Mouse (Mus musculus): ENCODE results near the gene Thra. TPM values are rescaled to one million over a fixed set of nuclear protein-coding genes. Genes with fewer than 3 reads are reported as not detected.

Thra gene
- polyA plus RNA-seq, 1 experiment from 2014 or later, result 46.8 TPM

DNA sequence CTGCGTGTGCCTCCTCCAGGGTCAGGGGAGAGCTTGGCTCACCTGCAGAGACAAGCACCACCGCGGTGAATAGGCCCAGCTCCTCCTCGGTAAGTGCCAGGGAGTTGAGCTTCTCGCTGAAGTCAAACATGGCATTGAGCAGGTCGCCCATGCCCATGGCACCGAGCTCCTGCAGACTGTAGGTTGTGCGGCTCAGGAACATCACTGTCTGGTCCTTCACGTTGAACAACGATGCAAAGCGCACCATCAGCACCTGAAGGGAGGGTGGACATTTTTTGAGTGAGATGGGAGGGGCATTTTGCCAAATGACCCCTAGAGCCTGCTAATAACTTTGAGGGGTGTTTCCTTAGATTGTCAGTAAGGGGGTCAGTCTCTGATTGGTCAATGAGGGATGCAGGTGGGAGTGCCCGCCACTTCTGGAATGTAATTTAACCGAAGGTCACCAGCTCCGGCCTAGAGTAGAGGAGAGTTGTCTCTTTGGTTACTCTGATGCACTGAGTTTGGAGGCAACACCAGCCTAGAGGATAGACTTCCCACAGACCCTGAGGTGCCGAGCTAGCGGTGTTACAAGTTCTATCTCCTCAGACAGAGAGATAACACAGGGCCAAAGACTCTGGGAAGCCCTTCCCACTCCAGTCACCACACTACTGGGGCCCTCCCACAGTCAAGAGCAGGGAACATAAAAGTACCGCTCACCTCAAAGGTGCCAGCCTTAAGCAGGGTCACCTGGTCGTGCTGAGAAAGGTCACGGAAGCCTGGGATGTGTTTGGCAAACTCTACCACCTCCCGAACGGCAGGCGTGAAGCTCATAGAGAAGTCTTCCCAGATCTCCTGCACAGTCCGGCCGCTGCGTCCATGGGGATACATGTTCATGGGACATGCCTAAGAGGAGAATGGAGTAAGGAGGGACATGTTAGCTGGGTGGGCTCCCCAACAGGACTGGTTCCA is 28.8 kb downstream of the Thra start:
- peaks cover 57% of the 10 kb centered on the region for H3K4me1 ChIP-seq (ENCODE audit: insufficient read depth)
- ATAC-seq (ENCODE audit: insufficient read depth) (no peak), DNase-seq (no peak)
- H3K36me3 ChIP-seq (ENCODE audit: insufficient read depth), result peaks cover 35% of the 10 kb centered on the region
- no peaks in the 10 kb centered on the region for H3K9me3 ChIP-seq (ENCODE audit: low read depth, low read length)
- H3K4me3 ChIP-seq (ENCODE audit: low read depth, low read length), result peak overlapping the region; percentile 29; the same call in 1 of the 2 replicates
- H3K9ac ChIP-seq, result no peak overlapping the region
- no peaks in the 10 kb centered on the region for H3K27me3 ChIP-seq (ENCODE audit: insufficient read depth, low read length)
- peak overlapping the region; percentile 87 for H3K27ac ChIP-seq (ENCODE audit: low read depth)
- peak overlapping the region; percentile 59 for H3K4me2 ChIP-seq
- WGBS, result 77% methylated on average over 25 of the region's 25 CpGs
- no peak for TF ChIP-seq CTCF (IDR thresholded peaks at IDR 0.05; ENCODE audit: low read depth)

DNA sequence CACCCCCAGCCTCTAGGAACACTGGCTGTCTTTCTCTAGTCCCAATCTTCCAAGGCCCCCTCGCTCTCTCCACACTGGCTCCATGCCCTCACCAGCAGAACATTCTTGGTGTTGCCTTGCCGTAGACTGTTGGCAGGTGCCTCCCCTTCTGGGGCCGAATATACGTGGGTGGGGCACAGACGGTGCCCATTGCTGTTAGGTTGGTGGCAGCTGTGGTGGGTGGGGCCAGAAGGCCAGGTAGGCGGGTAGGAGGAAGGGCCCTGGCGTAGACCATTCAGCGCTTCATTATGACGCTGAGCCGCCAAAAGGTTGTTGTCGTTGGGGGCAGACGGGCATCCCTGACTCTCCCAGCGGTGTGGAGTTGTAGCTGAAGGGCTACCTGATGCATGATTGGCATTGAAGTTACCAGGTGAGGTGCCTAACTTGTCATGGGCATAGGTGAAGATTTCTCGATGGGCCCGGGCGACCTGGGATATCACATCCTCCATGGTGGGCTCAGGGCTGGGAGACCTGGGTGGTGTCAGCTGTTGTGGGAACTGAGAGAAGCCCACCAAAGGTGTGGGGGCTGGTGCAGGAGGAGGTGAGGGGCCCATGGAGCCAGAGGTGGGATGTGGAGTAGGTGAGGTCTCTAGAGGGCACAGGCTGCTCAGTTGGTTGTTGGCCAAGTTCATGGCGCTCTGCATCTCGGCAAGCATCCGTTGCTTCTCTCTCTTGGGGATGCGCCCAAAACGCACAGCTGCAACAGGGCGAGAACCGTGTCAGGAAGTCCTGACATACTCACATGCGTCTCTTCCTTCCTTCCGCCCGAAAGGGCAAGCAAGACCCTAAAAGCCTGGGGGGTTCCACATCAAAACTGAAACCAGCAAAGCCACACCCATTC is 29.9 kb downstream of the Thra start:
- Histone ChIP-seq H3K27me3 (ENCODE audit: insufficient read depth, low read length) (no peaks in the 10 kb centered on the region), H3K4me3 (ENCODE audit: low read depth, low read length) (no peak overlapping the region), H3K4me2 (no peak overlapping the region), H3K36me3 (ENCODE audit: insufficient read depth) (peaks cover 24% of the 10 kb centered on the region), H3K9me3 (ENCODE audit: low read depth, low read length) (no peaks in the 10 kb centered on the region), H3K4me1 (ENCODE audit: insufficient read depth) (peaks cover 65% of the 10 kb centered on the region), H3K27ac (ENCODE audit: low read depth) (no peak overlapping the region), H3K9ac (no peak overlapping the region)
- ATAC-seq (ENCODE audit: insufficient read depth), result no peak
- TF ChIP-seq CTCF (IDR thresholded peaks at IDR 0.05; ENCODE audit: low read depth), result no peak
- no peak for DNase-seq
- WGBS, result 85% methylated on average over 26 of the region's 26 CpGs

DNA sequence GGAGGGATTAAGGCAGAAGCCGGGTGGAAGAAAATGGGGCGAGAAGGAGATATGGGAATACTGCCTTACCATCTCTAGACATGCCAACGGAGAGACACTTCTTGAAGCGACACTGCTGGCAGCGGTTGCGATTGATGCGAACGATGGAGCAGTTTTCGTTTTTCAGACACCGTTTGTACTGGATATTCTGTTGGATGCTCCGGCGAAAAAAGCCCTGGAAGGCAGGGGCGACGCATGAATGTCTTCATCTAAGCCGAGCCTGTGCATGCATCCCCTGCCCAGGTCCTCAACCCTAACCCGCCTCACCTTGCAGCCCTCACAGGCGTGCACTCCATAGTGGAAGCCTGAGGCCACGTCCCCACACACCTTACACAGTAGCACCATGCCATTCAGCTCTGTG is 30.7 kb downstream of the Thra start:
- no peak overlapping the region for H3K4me3 ChIP-seq (ENCODE audit: low read depth, low read length)
- H3K4me1 ChIP-seq (ENCODE audit: insufficient read depth), result peaks cover 64% of the 10 kb centered on the region
- no peak overlapping the region for H3K9ac ChIP-seq
- no peak overlapping the region for H3K4me2 ChIP-seq
- TF ChIP-seq CTCF (IDR thresholded peaks at IDR 0.05; ENCODE audit: low read depth), result no peak
- peaks cover 22% of the 10 kb centered on the region for H3K36me3 ChIP-seq (ENCODE audit: insufficient read depth)
- no peak overlapping the region for H3K27ac ChIP-seq (ENCODE audit: low read depth)
- 84% methylated on average over 18 of the region's 18 CpGs for WGBS
- no peaks in the 10 kb centered on the region for H3K9me3 ChIP-seq (ENCODE audit: low read depth, low read length)
- no peaks in the 10 kb centered on the region for H3K27me3 ChIP-seq (ENCODE audit: insufficient read depth, low read length)
- DNase-seq (no peak), ATAC-seq (ENCODE audit: insufficient read depth) (no peak)

DNA sequence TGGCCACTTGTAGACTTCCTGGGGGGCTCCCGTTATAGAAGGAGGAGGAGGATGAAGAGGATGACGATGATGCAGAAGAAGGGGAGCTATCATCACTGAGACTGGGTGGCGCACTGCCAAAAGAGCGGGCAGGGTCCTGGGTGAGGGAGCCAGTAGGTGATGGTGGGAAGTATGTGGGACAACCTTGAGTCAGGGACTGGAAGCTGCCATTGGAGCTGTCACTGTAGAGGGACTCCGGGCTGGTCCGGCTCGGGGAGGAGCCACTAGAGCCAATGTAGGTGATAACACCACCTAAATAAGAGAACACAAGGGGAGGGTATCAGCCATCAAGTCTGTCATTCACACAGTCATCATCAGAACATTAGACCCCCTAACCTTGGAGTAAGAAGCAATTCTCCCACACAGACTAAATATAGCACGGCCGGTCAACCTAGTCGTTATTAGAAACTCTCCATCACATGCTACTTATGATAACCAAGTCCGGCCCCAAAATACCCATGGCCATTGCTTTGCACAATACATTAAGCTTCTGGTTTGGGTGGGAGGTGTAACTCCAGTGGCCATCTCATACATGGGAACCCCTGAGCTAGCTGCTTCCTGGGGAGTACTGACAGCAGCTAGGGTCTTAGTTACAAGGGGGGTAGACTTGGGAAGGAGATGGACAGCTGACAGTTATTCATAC is 31.5 kb downstream of the Thra start:
- Histone ChIP-seq H3K4me2 (peak overlapping the region; percentile 23; the same call in 1 of the 2 replicates), H3K27ac (ENCODE audit: low read depth) (peak overlapping the region; percentile 63; the same call in 1 of the 2 replicates), H3K4me1 (ENCODE audit: insufficient read depth) (peaks cover 64% of the 10 kb centered on the region), H3K9me3 (ENCODE audit: low read depth, low read length) (no peaks in the 10 kb centered on the region), H3K36me3 (ENCODE audit: insufficient read depth) (peaks cover 22% of the 10 kb centered on the region), H3K27me3 (ENCODE audit: insufficient read depth, low read length) (no peaks in the 10 kb centered on the region), H3K4me3 (ENCODE audit: low read depth, low read length) (no peak overlapping the region), H3K9ac (no peak overlapping the region)
- whole genome bisulfite sequencing, result 77% methylated on average over 11 of the region's 11 CpGs
- no peak for TF ChIP-seq CTCF (IDR thresholded peaks at IDR 0.05; ENCODE audit: low read depth)
- ATAC-seq (ENCODE audit: insufficient read depth) (no peak), DNase-seq (no peak)

DNA sequence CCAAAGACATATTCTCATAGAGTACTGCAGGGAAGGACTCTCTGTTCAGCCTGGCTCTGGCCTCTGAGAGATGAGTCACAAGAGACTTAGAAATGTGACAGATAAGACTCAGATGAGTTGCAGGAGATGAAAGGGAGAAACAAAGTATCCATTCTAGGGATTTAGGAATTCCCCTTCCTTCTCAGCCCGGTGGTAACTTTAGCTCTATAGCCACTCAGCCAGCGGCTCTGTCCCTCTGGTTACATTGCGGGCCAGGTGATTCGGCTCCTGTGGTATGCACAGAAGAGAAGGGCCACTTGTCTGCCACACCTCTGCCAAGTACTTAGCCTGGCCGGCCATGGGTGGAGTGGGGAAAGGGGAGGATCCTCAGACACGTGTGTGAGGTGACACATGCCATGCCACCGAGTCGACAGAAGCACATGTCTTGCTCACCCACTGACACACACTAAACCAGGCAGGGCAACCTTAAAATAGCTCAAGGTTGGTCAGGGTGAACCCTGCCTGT is 32.3 kb downstream of the Thra start:
- no peaks in the 10 kb centered on the region for H3K27me3 ChIP-seq (ENCODE audit: insufficient read depth, low read length)
- ATAC-seq (ENCODE audit: insufficient read depth) (peak; percentile 4; the same call in 1 of the 2 replicates), DNase-seq (peak; percentile 71)
- peaks cover 22% of the 10 kb centered on the region for H3K36me3 ChIP-seq (ENCODE audit: insufficient read depth)
- 29% methylated on average over 8 of the region's 8 CpGs for WGBS
- peaks cover 62% of the 10 kb centered on the region for H3K4me1 ChIP-seq (ENCODE audit: insufficient read depth)
- H3K9ac ChIP-seq, result no peak overlapping the region
- no peak for TF ChIP-seq CTCF (IDR thresholded peaks at IDR 0.05; ENCODE audit: low read depth)
- H3K4me3 ChIP-seq (ENCODE audit: low read depth, low read length), result no peak overlapping the region
- H3K4me2 ChIP-seq, result peak overlapping the region; percentile 78
- H3K27ac ChIP-seq (ENCODE audit: low read depth), result peak overlapping the region; percentile 63; the same call in 1 of the 2 replicates
- no peaks in the 10 kb centered on the region for H3K9me3 ChIP-seq (ENCODE audit: low read depth, low read length)

DNA sequence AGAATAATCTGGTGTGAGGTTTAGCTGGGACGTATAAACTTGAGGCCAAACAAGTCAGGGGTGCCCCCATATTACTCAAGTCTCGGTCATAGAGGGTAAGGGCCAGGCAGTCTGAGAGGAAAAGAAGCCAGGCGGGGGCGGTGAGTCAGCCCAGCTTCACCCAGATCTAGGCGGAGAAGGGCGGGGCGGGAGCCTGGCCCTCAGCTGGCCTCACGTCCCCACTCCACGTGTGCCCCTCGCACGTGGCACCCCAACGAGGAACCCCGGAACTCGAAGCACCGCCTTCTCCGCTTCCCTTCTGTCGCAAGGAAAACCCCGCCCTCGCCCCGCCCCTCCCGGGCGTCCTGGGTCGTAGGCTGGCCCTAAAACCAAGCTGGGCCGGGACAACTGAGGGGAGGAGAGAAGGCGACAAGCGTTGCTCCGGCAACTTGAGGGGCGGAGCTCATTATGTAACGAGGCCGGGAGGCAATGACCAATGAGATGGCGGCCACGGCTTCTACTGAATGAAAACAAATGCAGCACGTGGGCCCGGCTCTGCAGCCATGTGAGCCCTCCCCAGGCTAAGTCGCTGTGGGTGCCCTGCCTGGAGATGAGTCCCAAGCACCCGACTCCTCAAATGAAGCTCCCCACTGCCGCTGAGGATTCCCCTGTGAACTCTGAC is 33.3 kb downstream of the Thra start:
- ATAC-seq (ENCODE audit: insufficient read depth) (peak; percentile 79), DNase-seq (peak; percentile 98)
- Histone ChIP-seq H3K36me3 (ENCODE audit: insufficient read depth) (peaks cover 20% of the 10 kb centered on the region), H3K4me2 (peak overlapping the region; percentile 78), H3K9me3 (ENCODE audit: low read depth, low read length) (no peaks in the 10 kb centered on the region), H3K27me3 (ENCODE audit: insufficient read depth, low read length) (no peaks in the 10 kb centered on the region), H3K4me1 (ENCODE audit: insufficient read depth) (peaks cover 52% of the 10 kb centered on the region), H3K4me3 (ENCODE audit: low read depth, low read length) (peak overlapping the region; percentile 29), H3K9ac (peak overlapping the region; percentile 17; the same call in 1 of the 2 replicates), H3K27ac (ENCODE audit: low read depth) (peak overlapping the region; percentile 63; the same call in 1 of the 2 replicates)
- WGBS, result under 1% methylated on average over 37 of the region's 37 CpGs
- TF ChIP-seq CTCF (IDR thresholded peaks at IDR 0.05; ENCODE audit: low read depth), result no peak

Data from lung, embryonic 14.5 days (tissue).